Mouse (Mus musculus) liver, adult 2 months (tissue): ENCODE measurements at regions not wholly inside any gene's neighbourhood (a gene's known extent, or its start where the extent isn't known, plus 50 kb on each side); places are given as distances from the start of the nearest gene placed in this dataset.

Experiments used
- DNase-seq: peaks from one replicate; pipeline ENCODE4 v3.0.0-alpha.2; 2011; ENCODE audit warnings: low read depth, low spot score; ENCODE audit errors: extremely low read depth
- H3K27ac ChIP-seq: fragments of 200-500 bp; replicated peaks from 2 replicates; pipeline ENCODE4 v1.5.1; 2012; ENCODE audit warnings: low read depth, mild to moderate bottlenecking, control low read depth, inconsistent platforms, low read length; ENCODE audit not compliant: insufficient read depth
- H3K27me3 ChIP-seq: fragments of 200-500 bp; 2 replicates; pipeline ENCODE4 v1.6.1; 2012; ENCODE audit warnings: mild to moderate bottlenecking, moderate library complexity, low read length, inconsistent platforms; ENCODE audit not compliant: control insufficient read depth, insufficient read depth
- H3K36me3 ChIP-seq: fragments of 200-500 bp; 2 replicates; pipeline ENCODE4 v1.6.1; 2012; ENCODE audit warnings: low read length, inconsistent platforms; ENCODE audit not compliant: control insufficient read depth, insufficient read depth
- H3K4me1 ChIP-seq: fragments of 200-500 bp; 2 replicates; pipeline ENCODE4 v1.6.1; 2011; ENCODE audit warnings: low read length; ENCODE audit not compliant: control insufficient read depth, insufficient read depth
- H3K4me3 ChIP-seq: fragments of 200-500 bp; 2 replicates; pipeline ENCODE4 v1.5.1; 2011; ENCODE audit warnings: low read depth, mild to moderate bottlenecking, control low read depth, low read length, moderate library complexity; ENCODE audit not compliant: insufficient read depth
- H3K79me2 ChIP-seq: fragments of 200-500 bp; 2 replicates; pipeline ENCODE4 v1.6.1; 2012; ENCODE audit warnings: inconsistent platforms, mild to moderate bottlenecking, low read length, moderate library complexity; ENCODE audit not compliant: control insufficient read depth, insufficient read depth
- H3K9ac ChIP-seq: fragments of 200-500 bp; 2 replicates; pipeline ENCODE4 v1.6.1; 2012; ENCODE audit warnings: low read depth, mild to moderate bottlenecking, control low read depth, inconsistent platforms, low read length
- CTCF ChIP-seq: fragments of 200-500 bp; IDR thresholded peaks from 2 replicates; pipeline ENCODE4 v1.5.1; 2011; ENCODE audit warnings: low read depth, low read length, control low read depth
- POLR2A ChIP-seq: fragments of 200-500 bp; IDR thresholded peaks from 2 replicates; pipeline ENCODE4 v1.6.1; 2011; ENCODE audit warnings: low read length, control low read depth; ENCODE audit not compliant: insufficient read depth; ENCODE audit errors: extremely low read depth
- WGBS: fragments of 180-500 bp; shearing (Covaris S2); methylation state at CpG from one replicate; pipeline ENCODE4 v1.1.7; 2018; 5-methylcytosine and 5-hydroxymethylcytosine counted together

DNA sequence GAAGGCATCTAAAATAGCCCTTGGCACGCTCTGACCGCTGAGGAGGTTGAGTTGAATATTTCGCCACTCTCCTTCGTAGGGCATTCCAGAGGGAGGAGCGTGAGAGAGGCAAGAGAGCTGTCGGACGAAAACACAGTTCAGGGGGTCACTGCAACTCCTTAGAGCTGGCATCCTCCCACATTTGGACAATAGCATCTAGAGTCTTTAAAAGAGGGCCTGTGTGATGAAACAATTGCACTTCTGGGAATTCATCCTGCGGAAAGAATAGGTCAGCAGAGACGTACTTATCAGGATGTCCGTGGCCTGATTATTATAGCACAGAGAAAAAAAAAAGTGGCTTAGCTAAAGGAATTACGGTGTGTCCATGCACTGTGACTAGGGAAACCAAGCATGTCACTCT, 156.8 kb downstream of the Efnb1 start:
- Histone ChIP-seq H3K4me1 (no peaks in the 10 kb centered on the region), H3K36me3 (no peaks in the 10 kb centered on the region), H3K27ac (peak overlapping the region; percentile 48), H3K4me3 (no peak overlapping the region), H3K9ac (no peak overlapping the region), H3K79me2 (no peaks in the 10 kb centered on the region), H3K27me3 (no peaks in the 10 kb centered on the region)
- no peak for TF ChIP-seq POLR2A
- no peak for TF ChIP-seq CTCF
- 76% methylated on average over 11 of the region's 11 CpGs for WGBS
- peak; percentile 15 for DNase-seq

DNA sequence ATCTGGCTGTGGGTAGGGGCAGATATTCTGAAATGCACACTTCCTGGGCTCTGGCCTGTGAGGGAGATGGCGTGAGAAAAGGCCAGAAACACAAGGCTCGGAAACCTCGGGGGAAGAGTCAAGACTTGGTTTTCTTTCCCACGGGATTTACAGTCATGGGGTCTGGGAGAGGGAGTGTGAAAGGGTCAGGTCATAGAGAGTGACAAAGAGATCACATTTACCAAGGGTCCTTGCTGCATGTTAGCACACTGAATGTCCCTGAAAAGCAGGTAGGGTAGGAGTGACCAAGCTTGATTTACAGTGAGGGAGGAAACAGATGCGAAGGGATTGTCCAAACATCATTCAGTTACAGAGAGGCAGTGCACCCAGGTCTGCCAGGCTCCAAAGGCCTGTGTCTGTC, 156.0 kb downstream of the Efnb1 start:
- Histone ChIP-seq H3K79me2 (no peaks in the 10 kb centered on the region), H3K9ac (no peak overlapping the region), H3K4me1 (no peaks in the 10 kb centered on the region), H3K4me3 (no peak overlapping the region), H3K36me3 (no peaks in the 10 kb centered on the region), H3K27me3 (no peaks in the 10 kb centered on the region), H3K27ac (peak overlapping the region; percentile 48)
- 62% methylated on average over 5 of the region's 5 CpGs for WGBS
- DNase-seq: peak; percentile 0
- TF ChIP-seq CTCF (no peak), POLR2A (no peak)

DNA sequence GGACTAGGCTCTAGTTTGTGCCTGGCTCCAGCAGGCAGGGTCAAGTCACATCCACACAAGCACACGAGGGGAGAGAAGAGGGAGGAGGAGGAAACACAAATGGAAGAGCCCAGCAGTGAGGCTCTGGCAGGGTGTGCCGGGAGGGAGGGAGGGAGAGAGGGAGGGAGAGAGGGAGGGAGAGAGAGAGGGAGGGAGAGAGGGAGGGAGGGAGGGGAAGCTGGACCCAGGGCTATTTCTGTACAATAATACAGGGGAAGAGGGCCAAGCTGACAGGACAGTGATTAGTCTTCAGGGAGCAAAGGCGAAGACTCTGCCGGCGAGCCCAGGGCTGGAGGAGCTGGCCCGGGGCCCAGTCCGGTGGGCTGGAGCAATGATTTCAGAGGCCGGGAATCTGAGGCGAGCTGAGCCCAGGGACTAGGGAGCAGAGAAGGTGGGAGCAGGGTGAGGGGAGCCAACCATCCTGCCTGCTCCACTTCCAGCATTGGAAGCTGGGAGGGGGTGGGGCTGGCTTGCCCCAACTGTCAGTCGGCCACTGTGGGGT, 155.6 kb downstream of the Efnb1 start:
- TF ChIP-seq CTCF (no peak), POLR2A (no peak)
- DNase-seq: peak; percentile 0

DNA sequence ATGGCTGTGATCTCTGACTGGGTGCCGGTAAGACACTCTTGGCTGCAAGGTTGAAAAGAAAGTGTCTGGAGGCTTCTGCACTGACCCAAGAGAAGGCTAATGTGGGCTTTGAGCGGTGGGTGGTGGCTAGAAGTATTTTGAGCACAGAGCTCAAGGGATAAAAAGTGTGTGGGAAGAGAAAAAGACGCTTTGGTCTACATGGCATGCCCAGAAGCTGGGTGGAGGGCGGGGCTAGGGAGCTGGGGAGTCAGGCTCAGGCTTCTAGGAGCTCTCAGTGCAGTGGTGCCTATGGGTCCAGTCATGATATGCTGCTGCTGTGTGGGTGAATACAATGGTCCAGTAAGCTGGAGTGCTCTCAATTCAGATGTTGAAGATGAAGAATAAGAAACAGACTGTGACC, 152.1 kb downstream of the Efnb1 start:
- WGBS: 85% methylated on average over 4 of the region's 4 CpGs
- no peak for TF ChIP-seq CTCF
- no peak for TF ChIP-seq POLR2A
- H3K36me3 ChIP-seq: no peaks in the 10 kb centered on the region
- H3K4me1 ChIP-seq: no peaks in the 10 kb centered on the region
- no peak overlapping the region for H3K4me3 ChIP-seq
- no peak overlapping the region for H3K27ac ChIP-seq
- no peak for DNase-seq
- no peak overlapping the region for H3K9ac ChIP-seq
- H3K27me3 ChIP-seq: no peaks in the 10 kb centered on the region
- no peaks in the 10 kb centered on the region for H3K79me2 ChIP-seq

More for the DNA sequence above, 155.6 kb downstream of the Efnb1 start:
- H3K27me3 ChIP-seq: no peaks in the 10 kb centered on the region
- no peak overlapping the region for H3K4me3 ChIP-seq
- H3K4me1 ChIP-seq: no peaks in the 10 kb centered on the region
- no peaks in the 10 kb centered on the region for H3K36me3 ChIP-seq
- 43% methylated on average over 8 of the region's 10 CpGs for WGBS
- H3K9ac ChIP-seq: no peak overlapping the region
- 0 out of 2 replicates have a peak overlapping the region, but pooled peaks have one; percentile 60 for H3K27ac ChIP-seq
- no peaks in the 10 kb centered on the region for H3K79me2 ChIP-seq

DNA sequence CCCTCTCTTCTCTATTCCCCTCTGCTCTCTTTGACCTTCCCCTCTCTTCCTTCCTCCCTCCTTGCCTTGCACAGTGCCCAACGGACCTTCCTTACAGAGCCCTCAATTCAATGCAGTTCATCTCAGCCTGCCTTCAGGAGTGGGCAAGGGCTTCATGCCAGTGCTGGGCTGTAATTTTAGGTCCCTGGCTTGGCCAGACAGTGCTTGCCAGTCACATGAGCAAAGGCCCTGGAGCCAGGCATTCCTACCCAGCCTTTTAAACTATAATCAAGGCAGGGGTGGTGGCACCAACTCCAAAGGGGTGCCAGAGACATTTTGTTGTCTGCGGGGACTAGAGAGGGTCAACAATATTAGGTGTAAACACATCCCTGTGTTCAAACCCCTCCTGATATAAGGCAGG, 150.9 kb downstream of the Efnb1 start:
- no peaks in the 10 kb centered on the region for H3K79me2 ChIP-seq
- no peak overlapping the region for H3K9ac ChIP-seq
- H3K36me3 ChIP-seq: no peaks in the 10 kb centered on the region
- DNase-seq: no peak
- H3K4me3 ChIP-seq: no peak overlapping the region
- no peaks in the 10 kb centered on the region for H3K4me1 ChIP-seq
- H3K27ac ChIP-seq: no peak overlapping the region
- TF ChIP-seq POLR2A: no peak
- no peaks in the 10 kb centered on the region for H3K27me3 ChIP-seq
- 67% methylated on average over 2 of the region's 2 CpGs for WGBS

DNA sequence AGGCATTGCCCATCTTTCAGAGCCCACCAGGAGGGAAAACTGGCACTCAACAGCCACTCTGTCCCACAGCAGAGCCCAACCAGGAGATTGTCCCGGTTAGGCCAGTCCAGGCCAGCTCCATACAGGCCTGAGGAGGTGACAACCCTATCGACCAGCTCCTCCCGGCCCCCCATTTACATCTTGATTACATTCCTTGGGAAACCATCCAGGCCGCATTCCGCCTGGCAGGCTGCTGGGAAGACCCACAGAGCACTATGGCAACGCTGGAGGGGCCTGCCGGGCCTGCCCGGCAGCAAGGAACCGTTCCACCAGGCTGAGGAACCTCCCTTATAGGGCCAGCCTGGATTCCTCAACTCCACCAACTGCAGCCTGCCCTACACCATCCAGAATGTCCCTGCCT, 149.7 kb downstream of the Efnb1 start:
- no peak for DNase-seq
- TF ChIP-seq POLR2A (no peak), CTCF (no peak)
- H3K36me3 ChIP-seq: no peaks in the 10 kb centered on the region
- H3K4me3 ChIP-seq: no peak overlapping the region
- 64% methylated on average over 9 of the region's 9 CpGs for WGBS
- no peak overlapping the region for H3K9ac ChIP-seq
- no peak overlapping the region for H3K27ac ChIP-seq
- H3K27me3 ChIP-seq: no peaks in the 10 kb centered on the region
- H3K79me2 ChIP-seq: no peaks in the 10 kb centered on the region
- no peaks in the 10 kb centered on the region for H3K4me1 ChIP-seq
